Mouse (Mus musculus) limb, embryonic 15.5 days (tissue): ENCODE results near the gene Olfr148. TPM values are rescaled to one million over a fixed set of nuclear protein-coding genes. Genes with fewer than 3 reads are reported as not detected.

Source experiments
- ATAC-seq: fragments of 200-750 bp; cut with Nextera tagmentation; 2 replicates; pipeline ENCODE4 v1.8.0; 2017; ENCODE audit warnings: low read depth, moderate TSS enrichment; ENCODE audit not compliant: insufficient number of reproducible peaks, low FRiP score, low TSS enrichment
- H3K27ac ChIP-seq: fragments of 300-500 bp; sonication (generic); 2 replicates; pipeline ENCODE4 v1.5.1; 2015; ENCODE audit warnings: moderate library complexity, mild to moderate bottlenecking, inconsistent platforms
- H3K27me3 ChIP-seq: fragments of 300-500 bp; sonication (generic); 2 replicates; pipeline ENCODE4 v1.6.1; 2015; ENCODE audit warnings: inconsistent platforms
- H3K36me3 ChIP-seq: fragments of 300-500 bp; sonication (generic); 2 replicates; pipeline ENCODE4 v1.6.1; 2015; ENCODE audit warnings: inconsistent platforms
- H3K4me1 ChIP-seq: fragments of 300-500 bp; sonication (generic); 2 replicates; pipeline ENCODE4 v1.6.1; 2015; ENCODE audit warnings: inconsistent platforms
- H3K4me2 ChIP-seq: fragments of 300-500 bp; sonication (generic); 2 replicates; pipeline ENCODE4 v1.6.1; 2015; ENCODE audit warnings: mild to moderate bottlenecking, inconsistent platforms
- H3K4me3 ChIP-seq: fragments of 300-500 bp; sonication (generic); 2 replicates; pipeline ENCODE4 v1.5.1; 2015; ENCODE audit warnings: mild to moderate bottlenecking, inconsistent platforms
- H3K9ac ChIP-seq: fragments of 300-500 bp; sonication (generic); 2 replicates; pipeline ENCODE4 v1.6.1; 2015; ENCODE audit warnings: inconsistent platforms
- H3K9me3 ChIP-seq: fragments of 300-500 bp; sonication (generic); 2 replicates; pipeline ENCODE4 v1.6.1; 2016; ENCODE audit warnings: inconsistent platforms
- WGBS: fragments of 180-500 bp; shearing (Covaris S2); methylation state at CpG from one replicate; pipeline ENCODE4 v1.1.7; 2015; 5-methylcytosine and 5-hydroxymethylcytosine counted together
- polyA plus RNA-seq: library from polyadenylated mRNA; unstranded; fragments of >200 nt; fragmentation: Nextera tagmentation; extraction: Ambion mirVana; gene quantifications from 2 replicates; pipeline ENCODE4 v1.2.1, GENCODE M21; 2015

The Olfr148 gene
- not detected in 2 replicates for polyA plus RNA-seq

- Histone ChIP-seq H3K27ac (no peak within 1 kb of the TSS), H3K9ac (no peak within 1 kb of the TSS), H3K9me3 (no peaks in the 10 kb centered on the region), H3K4me2 (no peak within 1 kb of the TSS), H3K4me1 (no peaks in the 10 kb centered on the region), H3K36me3 (no peaks in the 10 kb centered on the region), H3K4me3 (no peak within 1 kb of the TSS), H3K27me3 (no peaks in the 10 kb centered on the region)
- no peak for ATAC-seq
- WGBS = 75% methylated on average over 3 of the region's 3 CpGs
Measured at GRCm38 (mm10) chr9:39610355-39610754, at the start of gene Olfr148. TSS of gene Olfr148 (plus strand) at chr9:39610655.

- no peaks in the 10 kb centered on the region for H3K36me3 ChIP-seq
- WGBS = 66% methylated on average over 3 of the region's 3 CpGs
Measured at GRCm38 (mm10) chr9:39575469-39575868, 35.0 kb upstream of the Olfr148 start, which contains the start of gene Olfr959. TSS of gene Olfr959 (minus strand) at chr9:39575569.

GRCm38 (mm10) chr9:39577050-39577449, 33.4 kb upstream of the Olfr148 start:
- 81% methylated on average over 5 of the region's 5 CpGs for WGBS
- no peaks in the 10 kb centered on the region for H3K4me1 ChIP-seq
- no peak for ATAC-seq

More at GRCm38 (mm10) chr9:39575469-39575868, 35.0 kb upstream of the Olfr148 start, which contains the start of gene Olfr959:
- Histone ChIP-seq H3K4me2 (no peak within 1 kb of the TSS), H3K27ac (no peak within 1 kb of the TSS), H3K9ac (no peak within 1 kb of the TSS), H3K4me1 (no peaks in the 10 kb centered on the region), H3K4me3 (no peak within 1 kb of the TSS), H3K27me3 (no peaks in the 10 kb centered on the region), H3K9me3 (no peaks in the 10 kb centered on the region)
- no peak for ATAC-seq

GRCm38 (mm10) chr9:39602536-39603332, 7.7 kb upstream of the Olfr148 start:
- H3K27ac ChIP-seq = peak overlapping the region; percentile 64
- no peaks in the 10 kb centered on the region for H3K36me3 ChIP-seq
- H3K4me2 ChIP-seq = peak overlapping the region; percentile 73
- no peaks in the 10 kb centered on the region for H3K9me3 ChIP-seq
- H3K9ac ChIP-seq = 0 out of 2 replicates have a peak overlapping the region, but pooled peaks have one; percentile 21
- WGBS = under 1% methylated on average over 19 of the region's 19 CpGs
- H3K27me3 ChIP-seq = no peaks in the 10 kb centered on the region
- ATAC-seq = peak; percentile 67; the same call in 1 of the 2 replicates
- H3K4me3 ChIP-seq = peak overlapping the region; percentile 36
- peaks cover 7% of the 10 kb centered on the region; the same call in 1 of the 2 replicates for H3K4me1 ChIP-seq

More at GRCm38 (mm10) chr9:39577050-39577449, 33.4 kb upstream of the Olfr148 start:
- H3K4me3 ChIP-seq = no peak overlapping the region
- no peak overlapping the region for H3K27ac ChIP-seq
- no peaks in the 10 kb centered on the region for H3K27me3 ChIP-seq
- H3K4me2 ChIP-seq = no peak overlapping the region
- no peaks in the 10 kb centered on the region for H3K36me3 ChIP-seq
- H3K9me3 ChIP-seq = no peaks in the 10 kb centered on the region
- H3K9ac ChIP-seq = no peak overlapping the region

GRCm38 (mm10) chr9:39603333-39603845, 7.1 kb upstream of the Olfr148 start:
- peak overlapping the region; percentile 36 for H3K4me3 ChIP-seq
- no peaks in the 10 kb centered on the region for H3K36me3 ChIP-seq
- H3K4me2 ChIP-seq = peak overlapping the region; percentile 73
- H3K9ac ChIP-seq = peak overlapping the region; percentile 21; the same call in 1 of the 2 replicates
- peak overlapping the region; percentile 84 for H3K27ac ChIP-seq
- peaks cover 7% of the 10 kb centered on the region; the same call in 1 of the 2 replicates for H3K4me1 ChIP-seq
- no peaks in the 10 kb centered on the region for H3K9me3 ChIP-seq
- ATAC-seq = peak; percentile 68; the same call in 1 of the 2 replicates
- WGBS = 0% methylated on average over 9 of the region's 9 CpGs
- H3K27me3 ChIP-seq = no peaks in the 10 kb centered on the region

- peak within 1 kb of the TSS; percentile 36 for H3K4me3 ChIP-seq
- under 1% methylated on average over 8 of the region's 8 CpGs for WGBS
- peak; percentile 75; the same call in 1 of the 2 replicates for ATAC-seq
- peaks cover 7% of the 10 kb centered on the region; the same call in 1 of the 2 replicates for H3K4me1 ChIP-seq
- peak within 1 kb of the TSS; percentile 84 for H3K27ac ChIP-seq
- no peaks in the 10 kb centered on the region for H3K9me3 ChIP-seq
- no peaks in the 10 kb centered on the region for H3K36me3 ChIP-seq
- H3K27me3 ChIP-seq = no peaks in the 10 kb centered on the region
- peak within 1 kb of the TSS; percentile 73 for H3K4me2 ChIP-seq
- H3K9ac ChIP-seq = peak within 1 kb of the TSS; percentile 21; the same call in 1 of the 2 replicates
Measured at GRCm38 (mm10) chr9:39603999-39604453, 6.4 kb upstream of the Olfr148 start, which contains the start of gene AW551984. TSS of gene AW551984 (minus strand) at chr9:39604403.

- peaks cover 7% of the 10 kb centered on the region; the same call in 1 of the 2 replicates for H3K4me1 ChIP-seq
- H3K36me3 ChIP-seq = no peaks in the 10 kb centered on the region
- no peaks in the 10 kb centered on the region for H3K9me3 ChIP-seq
- no peak overlapping the region for H3K27ac ChIP-seq
- H3K27me3 ChIP-seq = no peaks in the 10 kb centered on the region
- no peak for ATAC-seq
- H3K4me3 ChIP-seq = no peak overlapping the region
- no peak overlapping the region for H3K9ac ChIP-seq
- H3K4me2 ChIP-seq = no peak overlapping the region
Measured at GRCm38 (mm10) chr9:39608497-39608896, 2.0 kb upstream of the Olfr148 start.

- ATAC-seq = no peak
- Histone ChIP-seq H3K9me3 (no peaks in the 10 kb centered on the region), H3K4me1 (no peaks in the 10 kb centered on the region), H3K36me3 (no peaks in the 10 kb centered on the region), H3K4me2 (no peak overlapping the region), H3K27ac (no peak overlapping the region), H3K9ac (no peak overlapping the region), H3K4me3 (no peak overlapping the region), H3K27me3 (no peaks in the 10 kb centered on the region)
- WGBS = 58% methylated on average over 1 of the region's 1 CpGs
Measured at GRCm38 (mm10) chr9:39611953-39612352, 1.5 kb downstream of the Olfr148 start.

GRCm38 (mm10) chr9:39621073-39621472, 10.6 kb downstream of the Olfr148 start, which contains the start of gene Olfr960:
TSS of gene Olfr960 (plus strand) at chr9:39621373.
- 55% methylated on average over 1 of the region's 1 CpGs for WGBS
- no peak within 1 kb of the TSS for H3K9ac ChIP-seq
- H3K4me2 ChIP-seq = no peak within 1 kb of the TSS
- H3K27ac ChIP-seq = no peak within 1 kb of the TSS
- no peak within 1 kb of the TSS for H3K4me3 ChIP-seq
- H3K4me1 ChIP-seq = no peaks in the 10 kb centered on the region
- no peak for ATAC-seq
- H3K27me3 ChIP-seq = no peaks in the 10 kb centered on the region
- H3K36me3 ChIP-seq = no peaks in the 10 kb centered on the region
- H3K9me3 ChIP-seq = no peaks in the 10 kb centered on the region

GRCm38 (mm10) chr9:39623783-39624182, 13.3 kb downstream of the Olfr148 start:
- Histone ChIP-seq H3K4me2 (no peak overlapping the region), H3K36me3 (no peaks in the 10 kb centered on the region), H3K4me1 (no peaks in the 10 kb centered on the region), H3K4me3 (no peak overlapping the region), H3K9me3 (no peaks in the 10 kb centered on the region), H3K9ac (no peak overlapping the region), H3K27ac (no peak overlapping the region), H3K27me3 (no peaks in the 10 kb centered on the region)
- WGBS = 85% methylated on average over 3 of the region's 3 CpGs
- no peak for ATAC-seq

GRCm38 (mm10) chr9:39624711-39625110, 14.3 kb downstream of the Olfr148 start:
- ATAC-seq = no peak
- WGBS = 41% methylated on average over 2 of the region's 2 CpGs

GRCm38 (mm10) chr9:39629069-39629468, 18.6 kb downstream of the Olfr148 start:
- no peaks in the 10 kb centered on the region for H3K4me1 ChIP-seq
- H3K27me3 ChIP-seq = no peaks in the 10 kb centered on the region
- WGBS = 80% methylated on average over 2 of the region's 2 CpGs
- no peak overlapping the region for H3K4me2 ChIP-seq
- no peak overlapping the region for H3K9ac ChIP-seq
- no peak for ATAC-seq
- no peak overlapping the region for H3K27ac ChIP-seq
- no peak overlapping the region for H3K4me3 ChIP-seq
- no peaks in the 10 kb centered on the region for H3K36me3 ChIP-seq
- no peaks in the 10 kb centered on the region for H3K9me3 ChIP-seq

More at GRCm38 (mm10) chr9:39624711-39625110, 14.3 kb downstream of the Olfr148 start:
- no peaks in the 10 kb centered on the region for H3K4me1 ChIP-seq
- H3K27ac ChIP-seq = no peak overlapping the region
- H3K9ac ChIP-seq = no peak overlapping the region
- no peaks in the 10 kb centered on the region for H3K36me3 ChIP-seq
- H3K9me3 ChIP-seq = no peaks in the 10 kb centered on the region
- no peak overlapping the region for H3K4me3 ChIP-seq
- H3K27me3 ChIP-seq = no peaks in the 10 kb centered on the region
- no peak overlapping the region for H3K4me2 ChIP-seq
